Mouse (Mus musculus): Measurements from ENCODE around the gene Gm4724. TPM values are rescaled to one million over a fixed set of nuclear protein-coding genes. Genes with fewer than 3 reads are reported as not detected.
"Not testable (repeated sequence)": the region's sequence is repeated elsewhere in the genome, so short reads cannot be mapped to it uniquely, and the experiment has no call there.

The Gm4724 gene
- polyA plus RNA-seq (2016; fragmentation: Nextera tagmentation; extraction: Ambion mirVana), result 12.6 and 14.0 TPM in 2 replicates

DNA sequence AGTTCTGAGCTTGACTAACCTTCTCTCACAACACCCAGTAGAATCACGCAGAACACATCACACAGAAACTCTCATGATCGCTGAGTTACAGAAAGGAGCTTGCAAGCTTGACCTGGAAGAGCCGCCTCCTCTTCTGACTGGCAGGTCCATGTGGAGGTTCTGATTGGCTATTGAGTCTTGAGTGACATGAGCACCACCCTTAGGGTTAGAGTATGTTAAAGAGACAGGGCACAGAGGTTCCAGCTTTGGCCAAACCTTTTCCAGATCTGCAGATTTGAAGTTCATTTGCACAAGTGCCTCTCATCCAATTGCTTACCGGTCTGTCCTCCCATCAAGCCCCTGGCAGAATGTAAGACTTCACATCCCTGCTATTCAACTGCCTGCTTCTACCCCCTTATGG, at the start of gene Gm4724:
Gm4724 (minus strand) TSS at position 101 of the 400 bp plus-strand sequence.
- not testable (repeated sequence) for H3K9ac ChIP-seq (replicated peaks); H3K36me3 ChIP-seq; H3K4me3 ChIP-seq (replicated peaks); H3K9me3 ChIP-seq; ATAC-seq (ENCODE audit: insufficient number of reproducible peaks, insufficient read depth, low FRiP score, low TSS enrichment, low read depth); H3K27me3 ChIP-seq; H3K4me2 ChIP-seq; H3K4me1 ChIP-seq (replicated peaks); H3K27ac ChIP-seq
- no CpG with 5 or more reads among the region's 4 CpGs for WGBS

GRCm38 (mm10) chr2:175469685-175470084, 34.1 kb upstream of the Gm4724 start, which contains the start of gene Zfp965:
Zfp965 (plus strand) TSS chr2:175469985.
- H3K9me3 ChIP-seq; H3K4me2 ChIP-seq; H3K9ac ChIP-seq (replicated peaks); H3K4me3 ChIP-seq (replicated peaks); H3K27ac ChIP-seq; H3K27me3 ChIP-seq; H3K4me1 ChIP-seq (replicated peaks); ATAC-seq (ENCODE audit: insufficient number of reproducible peaks, insufficient read depth, low FRiP score, low TSS enrichment, low read depth); H3K36me3 ChIP-seq: not testable (repeated sequence)
- whole genome bisulfite sequencing, result no CpG with 5 or more reads among the region's 6 CpGs

Other genes with a start within 250 kb of the Gm4724 start
- gene Gm14391, start 228.9 kb downstream of the Gm4724 start, polyA plus RNA-seq (2016; fragmentation: Nextera tagmentation; extraction: Ambion mirVana), result 6.9 and 12.3 TPM in 2 replicates
- gene Gm14440, start 160.7 kb downstream of the Gm4724 start, polyA plus RNA-seq (2016; fragmentation: Nextera tagmentation; extraction: Ambion mirVana), result 0.06 and 4.1 TPM in 2 replicates
- gene Gm4631, start 97.6 kb downstream of the Gm4724 start, polyA plus RNA-seq (2016; fragmentation: Nextera tagmentation; extraction: Ambion mirVana), result 22.9 and 24.5 TPM in 2 replicates
- 4.5 and 4.8 TPM in 2 replicates for gene Zfp968, start 63.4 kb downstream of the Gm4724 start, polyA plus RNA-seq (2016; fragmentation: Nextera tagmentation; extraction: Ambion mirVana)
- gene Zfp965, start 34.2 kb upstream of the Gm4724 start, polyA plus RNA-seq (2016; fragmentation: Nextera tagmentation; extraction: Ambion mirVana), result 5.6 and 6.3 TPM in 2 replicates
- not detected in 2 replicates for gene Gm11007, start 208.2 kb upstream of the Gm4724 start, polyA plus RNA-seq (2016; fragmentation: Nextera tagmentation; extraction: Ambion mirVana)

Data from limb, embryonic 12.5 days (tissue).